Mouse (Mus musculus) kidney, adult 2 months (tissue): ENCODE measurements at regions not wholly inside any gene's neighbourhood (a gene's known extent, or its start where the extent isn't known, plus 50 kb on each side); places are given as distances from the start of the nearest gene placed in this dataset.

ENCODE experiments used
- CTCF ChIP-seq: fragments of 200-500 bp; conservative IDR thresholded peaks from 2 replicates; pipeline ENCODE4 v1.5.1; 2011; ENCODE audit warnings: low read depth, mild to moderate bottlenecking, control low read depth, low read length, moderate library complexity, mixed read lengths; ENCODE audit not compliant: insufficient read depth, insufficient read length
- POLR2A ChIP-seq: fragments of 200-500 bp; IDR thresholded peaks from one replicate; pipeline ENCODE4 v1.6.1; 2011; ENCODE audit warnings: low read depth, low read length, control low read depth

DNA sequence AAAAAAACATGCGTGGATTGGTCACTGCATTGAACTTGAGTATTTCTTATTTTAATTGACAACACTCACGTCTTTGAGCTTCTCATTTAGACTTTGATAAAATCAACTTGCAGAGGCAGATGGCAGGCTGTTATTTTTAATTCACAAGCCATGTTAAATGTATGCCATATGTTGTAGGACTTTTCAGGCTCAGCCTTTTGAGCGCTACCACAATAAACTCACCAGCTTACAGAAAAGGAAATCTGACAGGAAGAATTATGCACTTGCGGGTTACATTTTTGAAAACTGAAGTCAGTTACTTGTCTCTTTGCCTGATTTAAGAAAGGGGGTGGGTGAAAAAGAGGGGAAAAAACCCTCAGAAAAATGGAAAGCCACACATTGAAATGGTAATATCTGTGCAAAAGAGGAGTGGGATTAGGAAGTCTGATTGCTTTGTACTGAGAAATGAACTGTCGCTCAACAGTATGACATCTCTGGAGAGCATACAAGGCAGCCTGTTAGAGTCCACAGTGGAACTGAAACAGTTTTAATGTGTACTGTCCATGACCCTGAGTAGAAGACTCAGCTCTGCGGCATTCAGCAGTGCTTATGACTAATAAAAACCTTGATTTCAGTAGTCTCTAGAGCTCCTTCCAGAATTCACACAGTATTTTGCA, 195.6 kb upstream of the Rorb start:
- no peak for TF ChIP-seq CTCF
- TF ChIP-seq POLR2A: no peak
